Mouse (Mus musculus) left cerebral cortex, postnatal 10 days (tissue): ENCODE results near the gene Gas7. TPM values are rescaled to one million over a fixed set of nuclear protein-coding genes. Genes with fewer than 3 reads are reported as not detected.

Experiments
- DNase-seq, 2 experiments: peaks; one replicate each; pipeline ENCODE4 v3.0.0; 2021 to 2022; ENCODE audit warnings: low spot score in 2 of 2, mixed read lengths in 1 of 2; ENCODE audit errors: extremely low spot score in 1 of 2
- intact Hi-C: fragments of 180-260 bp; cut with DNase I; formaldehyde crosslinking; loops from one replicate; pipeline ENCODE4 v1.15.1; 2025
- total RNA-seq, 2 experiments: library from RNA; stranded (reverse); gene quantifications; 2 replicates each; pipeline ENCODE4 v1.2.3; 2021

The Gas7 gene
- total RNA-seq, 2 experiments from 2014 or later = 480 to 508 TPM

DNA sequence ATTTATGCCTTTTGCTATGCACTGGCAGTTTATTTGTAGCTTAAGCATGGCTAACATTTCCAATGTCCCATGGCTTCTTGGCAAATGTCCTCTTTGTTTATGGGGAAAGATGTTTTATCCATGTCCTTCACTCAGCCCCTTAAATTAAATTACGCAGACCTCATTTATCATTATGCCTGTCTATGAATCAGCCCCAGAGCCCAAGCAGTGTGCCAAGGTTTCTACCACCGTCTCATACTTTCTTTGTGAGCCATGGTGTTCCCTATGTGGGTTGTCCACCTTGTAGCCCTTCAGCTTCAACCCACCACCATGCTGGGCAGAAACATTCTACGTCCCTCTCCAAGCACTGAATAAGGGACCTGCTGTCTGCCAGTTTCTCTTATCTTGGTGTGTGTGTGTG, 183.2 kb downstream of the Gas7 start:
- intact Hi-C loops = no loop called here

GRCm38 (mm10) chr11:67640299-67640698, 185.1 kb downstream of the Gas7 start:
- no peak for DNase-seq
- intact Hi-C loops = loop anchor here (10.0 kb wide), 3 partner anchors 125 to 265 kb away; partner anchors contain the start of gene Gas7

More for the DNA sequence above, 183.2 kb downstream of the Gas7 start:
- no peak for DNase-seq

- intact Hi-C loops = loop anchor here (10.0 kb wide), 3 partner anchors 128 to 268 kb away; partner anchors contain the start of gene Gas7
- DNase-seq = no peak
Observed at GRCm38 (mm10) chr11:67642421-67642820, 187.2 kb downstream of the Gas7 start.

DNA sequence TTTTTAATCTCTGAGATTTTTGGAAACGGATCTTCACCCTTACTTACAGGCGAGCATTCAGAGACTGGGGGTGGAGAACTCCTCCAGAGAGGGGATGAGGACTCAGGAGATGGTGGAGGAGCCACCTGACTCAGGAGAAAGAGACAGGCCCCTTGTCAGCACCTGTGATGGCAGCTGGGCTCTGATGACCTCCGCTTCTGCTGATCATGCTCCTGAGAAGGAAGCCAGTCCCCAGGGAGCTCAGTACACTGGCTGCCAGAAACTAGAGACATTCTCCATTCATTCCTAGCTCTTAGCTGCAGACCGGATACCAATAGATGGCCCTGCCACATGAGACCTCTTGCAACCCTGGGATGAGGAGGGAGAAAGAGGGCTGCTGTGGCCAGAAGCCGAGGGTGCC, 187.6 kb downstream of the Gas7 start:
- intact Hi-C loops = loop anchor here (10.0 kb wide), 3 partner anchors 128 to 268 kb away; partner anchors contain the start of gene Gas7
- no peak for DNase-seq

DNA sequence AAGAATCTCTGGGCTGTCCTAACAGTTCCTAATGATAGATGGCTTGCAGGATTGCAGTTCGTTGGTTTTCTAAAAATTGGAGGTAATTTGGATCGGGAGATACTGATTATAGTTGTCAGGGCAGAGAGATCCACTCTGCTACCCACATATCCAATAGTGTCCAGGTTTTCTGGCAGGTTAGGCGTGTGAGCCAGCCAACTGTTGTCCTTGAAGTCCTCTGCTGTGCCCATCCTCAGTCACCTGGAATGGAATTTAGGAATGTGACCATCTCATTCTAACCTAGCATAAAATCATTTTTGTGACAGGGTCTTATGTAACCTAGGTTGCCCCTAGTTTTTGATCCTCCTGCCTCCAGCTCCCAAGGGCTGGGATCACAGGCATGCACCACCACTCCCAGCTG, 188.2 kb downstream of the Gas7 start:
- intact Hi-C loops = loop anchor here (10.0 kb wide), 3 partner anchors 129 to 269 kb away; partner anchors contain the start of gene Gas7
- no peak for DNase-seq

DNA sequence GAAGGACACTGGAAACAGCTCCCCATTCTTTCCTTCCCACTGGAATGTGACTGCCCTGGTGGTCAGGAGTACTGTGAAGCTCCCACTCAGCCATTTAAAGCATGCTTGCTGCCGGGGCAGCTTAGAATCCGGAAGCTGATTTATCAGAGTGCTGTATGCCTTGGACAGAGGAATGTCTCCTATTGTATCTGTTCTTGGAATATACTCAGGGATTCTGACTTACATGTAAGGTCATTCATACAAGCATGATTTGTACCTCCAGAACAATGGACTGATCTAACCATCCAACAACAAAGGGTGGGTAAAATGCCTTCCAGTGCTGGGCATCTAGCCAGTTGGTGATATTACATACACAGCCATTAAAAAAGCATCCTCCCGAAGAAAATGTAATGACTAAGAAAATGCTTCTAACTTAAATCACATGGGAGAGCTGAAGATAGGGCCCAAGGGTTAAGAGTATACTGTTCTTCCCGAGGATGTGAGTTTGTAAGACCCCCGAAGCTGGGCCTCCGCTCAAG, 189.5 kb downstream of the Gas7 start:
- no peak for DNase-seq
- intact Hi-C loops = loop anchor here (10.0 kb wide), 3 partner anchors 130 to 270 kb away; partner anchors contain the start of gene Gas7

- intact Hi-C loops = loop anchor here (10.0 kb wide), 3 partner anchors 133 to 273 kb away; partner anchors contain the start of gene Gas7
- peak; percentile 61 to 73 for DNase-seq
Observed at GRCm38 (mm10) chr11:67647745-67648144, 192.5 kb downstream of the Gas7 start.

DNA sequence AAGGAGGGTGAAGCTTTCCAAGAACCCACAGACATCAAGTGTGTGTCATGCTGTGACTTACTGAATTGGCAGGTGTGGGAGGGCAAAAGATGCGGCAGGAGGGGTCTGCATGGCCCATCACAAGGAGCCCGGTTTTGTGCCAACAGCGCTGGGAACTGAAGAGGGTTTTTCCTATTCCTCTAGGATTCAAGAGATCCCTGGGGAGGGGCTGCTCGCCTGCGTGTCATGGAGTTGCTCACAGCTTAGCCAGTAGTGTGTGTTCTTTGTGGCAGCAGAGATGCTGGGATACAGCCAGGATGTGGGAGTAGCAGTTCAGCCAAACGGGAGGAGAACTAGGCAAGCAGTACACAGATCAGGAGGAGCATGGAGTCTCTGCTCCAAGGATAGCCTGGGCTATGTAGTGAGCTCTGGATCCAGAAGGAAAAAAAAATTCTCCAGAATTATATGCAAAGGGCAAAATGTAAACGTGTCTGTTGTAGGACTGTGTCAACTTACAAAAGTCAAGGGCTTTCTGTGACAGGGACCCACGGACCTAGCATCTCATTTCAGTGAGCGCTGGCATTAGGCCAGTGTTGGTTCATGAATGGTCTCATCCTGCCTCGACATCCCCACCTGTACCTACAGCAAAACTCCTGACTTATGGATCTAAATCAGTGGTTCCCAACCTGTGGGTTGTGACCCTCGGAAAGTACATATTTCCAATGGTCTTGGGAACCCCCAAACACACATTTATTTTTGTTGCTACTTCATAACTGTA, 193.6 kb downstream of the Gas7 start:
- peak in 1 of 2 experiments; percentile 61 for DNase-seq
- intact Hi-C loops = loop anchor here (10.0 kb wide), 3 partner anchors 134 to 274 kb away; partner anchors contain the start of gene Gas7

DNA sequence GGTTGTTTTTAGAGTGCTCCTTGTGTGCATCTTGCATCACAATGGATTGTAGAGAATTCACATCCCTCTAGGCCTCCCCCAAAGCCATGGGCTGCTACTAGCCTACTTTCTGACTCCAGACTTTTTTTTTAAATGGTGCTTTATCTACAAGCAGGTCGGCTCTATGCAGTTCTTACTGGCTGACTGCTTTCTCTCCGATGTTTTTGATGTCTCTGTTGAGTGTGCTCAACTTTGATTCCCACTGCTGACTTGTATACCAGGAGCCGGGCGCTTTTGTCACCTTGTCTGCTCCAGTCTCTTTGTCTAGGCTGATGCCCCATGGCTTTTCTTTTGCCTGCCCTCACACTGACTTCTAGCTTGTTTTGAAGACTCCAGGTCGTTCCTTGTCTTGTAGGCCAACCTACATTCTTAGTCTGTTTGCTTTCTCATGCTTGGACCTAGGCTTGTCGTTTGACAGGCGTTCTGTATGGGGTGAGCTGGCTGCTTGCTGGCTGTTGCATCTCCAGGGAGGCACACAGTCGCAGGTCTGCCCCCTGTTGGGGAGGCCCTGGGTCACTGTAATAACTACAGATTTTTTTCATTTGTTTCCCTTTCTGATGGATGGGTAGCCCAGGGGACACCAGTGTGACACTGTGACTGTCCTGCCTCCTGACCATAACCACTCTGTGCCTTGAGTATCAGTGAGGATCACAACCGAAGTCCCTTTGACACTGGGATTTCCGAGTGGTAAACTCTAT, 194.9 kb downstream of the Gas7 start:
- intact Hi-C loops = loop anchor here (10.0 kb wide), 3 partner anchors 135 to 275 kb away; partner anchors contain the start of gene Gas7
- DNase-seq = no peak

- no peak for DNase-seq
- intact Hi-C loops = no loop called here
Observed at GRCm38 (mm10) chr11:67651731-67652130, 196.5 kb downstream of the Gas7 start.

- intact Hi-C loops = no loop called here
- DNase-seq = peak in 1 of 2 experiments; percentile 60
Observed at GRCm38 (mm10) chr11:67652194-67652892, 197.1 kb downstream of the Gas7 start.

DNA sequence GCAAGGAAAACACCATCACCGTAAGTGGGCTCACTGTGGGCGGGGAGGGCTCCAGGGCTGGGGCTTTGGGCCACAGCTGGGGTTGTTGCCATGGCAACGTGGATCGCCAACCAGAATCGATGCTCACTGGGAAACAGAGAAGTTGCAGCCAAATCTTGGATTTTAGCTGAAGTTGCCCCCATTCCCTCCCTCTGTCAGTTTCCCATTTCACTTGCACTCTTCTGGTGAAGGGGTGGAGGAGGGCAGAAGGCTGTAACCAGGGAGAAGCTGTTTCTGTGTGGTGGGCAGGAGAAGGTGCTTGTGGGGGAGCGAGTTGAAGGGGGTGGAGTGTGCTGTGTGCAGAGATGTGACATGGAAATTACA, 197.6 kb downstream of the Gas7 start:
- DNase-seq = no peak
- intact Hi-C loops = no loop called here

GRCm38 (mm10) chr11:67653521-67654090, 198.4 kb downstream of the Gas7 start:
- no peak for DNase-seq
- intact Hi-C loops = no loop called here

GRCm38 (mm10) chr11:67654514-67654913, 199.3 kb downstream of the Gas7 start:
- DNase-seq = no peak
- intact Hi-C loops = no loop called here

DNA sequence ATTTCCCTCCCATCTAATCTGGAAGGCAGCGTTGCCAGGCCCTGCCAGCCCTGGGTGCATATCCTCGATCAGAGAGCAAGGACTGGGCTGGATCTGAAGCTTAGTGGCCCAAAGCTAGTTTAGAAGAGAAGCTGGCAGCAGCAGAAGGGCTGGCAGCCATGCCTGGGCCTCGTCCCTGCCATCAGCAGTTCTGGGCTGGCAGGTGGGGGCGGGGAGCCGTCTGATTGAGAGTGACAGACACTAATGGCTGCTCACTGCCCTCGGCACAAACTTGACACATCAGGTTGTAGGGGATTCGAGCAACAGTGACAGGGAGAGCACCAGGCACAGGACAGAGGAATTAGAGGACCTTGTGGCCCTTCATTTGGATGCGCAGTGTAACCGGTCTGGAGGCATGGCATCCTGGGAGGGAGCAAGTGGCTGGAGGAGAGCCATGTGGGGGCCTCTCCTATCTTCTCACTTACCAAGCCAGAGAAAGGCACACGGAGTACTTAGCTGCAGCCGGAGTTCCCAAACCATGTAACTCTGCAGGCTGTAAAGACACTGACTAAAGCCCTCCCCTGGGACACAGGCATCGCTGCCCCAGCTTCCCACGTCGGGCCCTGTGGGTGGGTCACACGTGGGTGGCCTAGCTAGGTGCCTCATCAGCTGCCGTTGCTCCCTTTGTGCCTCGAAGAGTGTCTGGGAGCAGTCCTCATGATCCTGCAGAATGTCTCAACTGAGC, 200.2 kb downstream of the Gas7 start:
- intact Hi-C loops = no loop called here
- peak in 1 of 2 experiments; percentile 60 for DNase-seq

- no peak for DNase-seq
- intact Hi-C loops = no loop called here
Observed at GRCm38 (mm10) chr11:67656366-67656765, 201.1 kb downstream of the Gas7 start.

DNA sequence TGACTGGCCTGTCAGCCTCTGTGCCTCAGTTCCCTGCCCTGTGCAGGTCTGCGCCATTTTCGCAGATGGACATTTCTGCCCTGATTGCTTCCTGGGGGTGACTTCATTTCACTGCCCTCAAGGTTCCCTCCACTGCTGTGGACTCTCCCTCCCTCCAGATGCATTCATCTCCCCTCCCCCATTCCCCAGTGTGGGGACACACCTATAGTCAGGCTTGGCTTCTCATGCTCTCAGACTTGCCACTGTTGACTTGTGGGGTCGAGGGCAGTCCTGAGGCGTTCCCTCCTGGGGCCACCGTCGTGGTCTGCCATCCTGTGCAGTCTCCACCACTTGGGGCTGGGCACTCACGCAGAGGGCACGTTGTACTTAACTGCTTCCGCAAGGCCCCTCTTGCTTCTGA, 201.6 kb downstream of the Gas7 start:
- DNase-seq = no peak
- intact Hi-C loops = no loop called here
